Mouse (Mus musculus) heart, adult 2 months (tissue): ENCODE results near the gene Homez.

Experiments used
- CTCF ChIP-seq: fragments of 200-600 bp; IDR thresholded peaks from 2 replicates; pipeline ENCODE4 v1.8.1; 2022; ENCODE audit warnings: antibody characterized with exemption, mild to moderate bottlenecking, moderate library complexity
- EP300 ChIP-seq: fragments of 200-500 bp; IDR thresholded peaks from 2 replicates; pipeline ENCODE4 v1.6.1; 2011; ENCODE audit warnings: low read depth, low read length, control low read depth; ENCODE audit not compliant: insufficient read depth

DNA sequence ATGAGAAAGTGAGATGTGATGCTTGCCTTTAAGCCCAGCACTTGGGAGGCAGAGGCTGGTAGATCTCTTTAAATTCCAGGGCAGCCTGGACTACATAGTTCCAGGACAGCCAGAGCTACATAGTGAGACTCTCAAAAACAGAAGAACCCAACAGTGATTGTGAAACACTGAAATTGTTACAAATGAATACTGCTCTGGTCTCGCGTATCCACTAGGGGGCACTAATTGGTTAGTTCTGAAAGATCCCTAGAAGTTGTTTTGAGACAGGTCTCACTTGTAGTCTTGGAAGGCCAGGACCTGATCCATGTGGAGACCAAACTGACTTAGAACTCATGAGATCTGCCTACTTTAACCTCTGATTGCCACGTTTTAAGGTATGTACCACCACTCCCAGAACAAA lies 29.6 kb upstream of the Homez start:
- TF ChIP-seq EP300 (no peak), CTCF (peak; percentile 92)
